Mouse (Mus musculus): ENCODE data around the gene Osm.

The Osm gene
- long read RNA-seq, experiment 1 = 0 reads
- long read RNA-seq, experiment 2 = 0 reads

DNA sequence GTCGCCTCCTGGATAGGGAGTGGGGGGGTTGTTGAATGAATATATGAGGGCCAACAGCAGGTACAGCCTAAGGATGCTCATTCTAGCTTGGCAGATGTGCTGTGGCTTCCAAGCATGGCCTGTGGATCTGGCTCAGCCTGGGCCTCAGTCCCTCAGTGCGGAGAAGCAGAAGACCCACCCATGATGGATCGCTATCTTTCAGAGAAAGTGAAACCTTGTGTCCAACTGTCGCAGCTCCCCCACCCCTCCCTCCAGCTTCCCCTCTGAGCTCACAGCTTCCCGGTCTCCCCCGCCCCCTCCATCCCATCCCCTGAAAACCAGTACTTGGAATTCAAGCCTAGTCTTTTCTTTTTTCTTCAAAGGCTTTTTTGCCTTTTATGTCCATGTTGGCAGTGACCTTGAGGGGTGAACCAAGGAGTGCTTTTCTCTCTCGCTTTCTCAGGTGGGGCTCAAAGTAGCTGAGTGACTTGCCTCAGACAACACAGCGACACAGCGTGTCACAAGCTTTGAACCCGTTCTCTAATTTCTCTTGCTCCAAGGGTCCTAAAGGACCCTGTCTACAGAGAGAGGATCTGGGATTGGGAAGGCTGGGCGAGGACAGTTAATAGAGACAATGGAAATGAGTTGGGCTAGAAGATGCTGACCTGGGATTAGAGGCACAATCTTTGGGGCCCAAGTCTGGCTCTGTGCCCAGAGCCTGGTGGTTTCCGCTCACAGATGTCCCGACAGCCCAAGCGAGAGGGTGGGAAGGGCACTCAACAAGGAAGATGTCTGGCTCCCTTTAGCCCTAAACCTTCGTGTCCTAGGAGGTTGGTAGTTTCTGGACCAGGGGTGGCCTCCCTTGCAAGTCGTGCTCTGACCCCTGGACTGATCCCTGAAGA, at the start of gene Osm:
TSS of gene Osm (plus strand) at position 756 of the 881 bp plus-strand sequence.
- intact Hi-C loops (cut with DNase I) = no loop called here

GRCm38 (mm10) chr11:4186486-4187317, 49.5 kb upstream of the Osm start, which contains the start of gene Tbc1d10a:
Gene Tbc1d10a (plus strand): TSS chr11:4186789.
- intact Hi-C loops (cut with DNase I) = loop anchor here (1.0 kb wide), 1 partner anchor 30 kb away; no protein-coding TSS in a partner anchor

DNA sequence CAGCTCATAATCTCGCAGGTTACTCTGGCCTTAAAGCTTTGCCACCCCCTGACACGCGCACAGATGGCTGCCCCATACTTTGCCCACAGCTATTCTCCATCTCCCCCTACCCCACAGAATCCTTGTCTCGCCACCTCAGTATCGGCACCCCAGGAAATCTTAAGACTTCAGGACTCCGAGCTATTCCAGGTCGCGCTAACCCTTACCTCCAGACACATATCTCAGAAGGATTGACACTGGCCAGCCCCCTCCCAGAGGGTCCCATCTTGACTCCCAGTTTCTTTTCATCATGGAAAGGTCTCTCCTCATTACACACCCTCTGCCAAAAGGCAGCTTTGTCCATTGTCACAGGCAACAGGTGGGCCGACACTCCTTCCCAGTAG, 48.9 kb upstream of the Osm start:
- intact Hi-C loops (cut with DNase I) = loop anchor here (1.0 kb wide), 1 partner anchor 29 kb away; no protein-coding TSS in a partner anchor

DNA sequence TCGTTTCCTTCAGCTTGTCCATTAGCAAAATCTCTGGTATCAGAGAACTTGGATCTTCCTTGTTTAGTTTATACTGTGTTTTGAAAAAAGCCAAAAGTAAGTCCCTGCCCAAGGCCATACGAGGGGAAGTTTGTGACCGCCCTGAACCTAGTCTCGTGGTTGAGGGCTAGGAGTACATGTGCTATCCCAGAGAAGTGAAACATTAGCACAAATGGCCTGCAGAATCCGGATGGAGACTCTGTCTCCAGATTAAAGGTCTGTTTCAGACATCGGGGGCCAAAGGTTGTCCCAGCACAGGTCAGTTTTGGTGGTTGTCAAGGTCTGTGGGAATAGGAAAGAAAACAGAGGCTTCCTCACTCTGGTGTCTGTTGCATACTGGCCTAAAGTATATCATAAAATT, 47.0 kb upstream of the Osm start:
- intact Hi-C loops (cut with DNase I) = no loop called here

DNA sequence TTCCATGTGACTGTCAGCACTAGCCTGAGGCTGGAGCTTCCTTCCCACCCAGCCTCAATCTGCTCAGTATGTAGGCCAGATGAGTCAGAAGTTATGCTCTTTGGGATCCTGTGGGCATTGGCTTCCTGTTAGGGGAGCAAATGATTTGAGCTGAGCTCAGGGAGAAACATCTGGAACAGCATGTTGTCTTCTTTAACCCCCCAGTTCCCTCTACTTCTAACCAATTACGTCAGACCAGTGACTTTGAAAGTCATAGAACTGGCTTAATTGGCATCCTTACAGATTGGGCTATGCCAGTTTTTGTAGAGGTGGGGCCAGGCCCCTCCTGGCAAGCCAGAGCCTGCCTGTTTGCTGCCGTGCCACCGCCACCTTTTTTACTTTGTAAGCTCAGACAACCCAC, 45.5 kb upstream of the Osm start:
- intact Hi-C loops (cut with DNase I) = no loop called here

DNA sequence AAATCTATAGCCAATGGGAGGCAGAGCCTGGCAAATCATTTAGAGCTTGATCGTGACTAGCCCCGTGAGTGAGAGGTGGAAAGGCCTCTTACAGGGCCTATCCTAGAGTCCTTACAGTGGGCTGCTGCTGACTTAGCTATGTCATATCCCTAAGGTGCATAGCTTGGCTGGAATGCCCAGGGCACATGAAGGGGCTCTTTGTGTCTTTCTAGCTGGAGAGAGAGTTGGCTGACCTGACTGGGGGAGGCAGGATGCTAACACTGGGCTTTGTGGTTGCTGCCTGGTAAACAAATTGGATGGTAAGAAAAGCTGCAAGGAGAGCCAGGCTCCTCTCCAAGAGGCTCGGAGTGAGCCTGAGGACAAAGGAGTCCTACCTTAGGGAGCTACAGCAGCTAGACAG, 43.5 kb upstream of the Osm start:
- intact Hi-C loops (cut with DNase I) = no loop called here

DNA sequence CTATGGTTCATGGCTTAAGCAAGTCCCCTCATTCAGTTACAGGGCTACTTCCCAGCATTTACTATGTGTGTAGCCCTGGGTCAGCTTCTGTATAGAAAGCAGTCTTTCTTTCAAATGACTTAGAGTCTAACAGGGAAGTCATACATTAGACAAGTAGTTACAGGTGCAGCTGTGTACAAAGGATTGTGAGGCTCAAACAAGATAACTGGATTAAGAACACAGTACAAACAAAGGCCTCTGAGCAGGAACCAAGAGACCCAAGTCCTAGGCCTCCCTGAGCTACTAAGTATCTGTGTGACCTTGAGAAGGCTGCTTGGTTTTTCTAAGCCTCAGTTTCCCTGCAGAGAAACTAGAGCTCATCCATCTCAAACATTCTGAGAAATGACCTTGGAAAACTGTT, 42.8 kb upstream of the Osm start:
- intact Hi-C loops (cut with DNase I) = no loop called here

- intact Hi-C loops (cut with DNase I) = no loop called here
These were observed 40.6 kb upstream of the Osm start for GRCm38 (mm10) chr11:4195597-4196031.

DNA sequence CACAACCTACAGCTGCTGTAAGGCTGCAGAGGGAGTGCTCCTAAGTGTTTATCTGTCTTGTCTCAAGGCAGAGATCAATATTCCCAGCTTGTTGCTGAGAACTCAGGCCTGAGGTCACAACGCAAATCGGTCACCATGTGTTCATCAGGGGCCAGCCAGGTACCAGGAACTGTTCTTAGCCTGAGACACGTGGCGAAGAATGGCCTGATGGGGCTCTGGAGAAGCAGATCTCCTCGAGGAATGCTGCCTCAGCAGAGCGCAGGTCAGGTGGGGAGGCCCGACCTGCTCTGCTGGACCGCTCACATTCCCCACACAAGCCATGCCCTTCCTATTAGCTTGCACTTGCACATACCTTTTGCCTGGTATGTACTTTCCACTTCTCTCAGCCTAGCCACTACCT, 39.6 kb upstream of the Osm start:
- intact Hi-C loops (cut with DNase I) = no loop called here

DNA sequence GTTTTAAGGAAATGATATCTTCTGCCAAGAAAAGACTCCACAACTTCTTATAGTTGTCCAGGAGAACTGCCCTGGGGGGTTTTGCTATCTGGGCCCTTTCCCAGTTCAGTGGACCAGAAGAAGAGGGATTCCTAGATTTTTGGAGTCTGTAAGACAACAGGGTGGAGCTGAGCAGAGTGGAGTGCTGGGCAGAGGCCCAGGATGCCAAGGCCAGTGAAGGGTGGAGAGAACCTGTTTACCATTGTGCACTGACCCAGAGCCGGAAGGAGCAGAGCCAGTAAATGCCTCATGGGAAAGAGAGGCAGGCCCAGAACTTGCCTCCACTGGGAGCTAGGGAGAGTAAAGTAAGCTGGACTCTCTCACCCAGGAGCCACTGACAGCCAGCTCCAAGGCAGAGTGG, 38.5 kb upstream of the Osm start:
- intact Hi-C loops (cut with DNase I) = no loop called here

DNA sequence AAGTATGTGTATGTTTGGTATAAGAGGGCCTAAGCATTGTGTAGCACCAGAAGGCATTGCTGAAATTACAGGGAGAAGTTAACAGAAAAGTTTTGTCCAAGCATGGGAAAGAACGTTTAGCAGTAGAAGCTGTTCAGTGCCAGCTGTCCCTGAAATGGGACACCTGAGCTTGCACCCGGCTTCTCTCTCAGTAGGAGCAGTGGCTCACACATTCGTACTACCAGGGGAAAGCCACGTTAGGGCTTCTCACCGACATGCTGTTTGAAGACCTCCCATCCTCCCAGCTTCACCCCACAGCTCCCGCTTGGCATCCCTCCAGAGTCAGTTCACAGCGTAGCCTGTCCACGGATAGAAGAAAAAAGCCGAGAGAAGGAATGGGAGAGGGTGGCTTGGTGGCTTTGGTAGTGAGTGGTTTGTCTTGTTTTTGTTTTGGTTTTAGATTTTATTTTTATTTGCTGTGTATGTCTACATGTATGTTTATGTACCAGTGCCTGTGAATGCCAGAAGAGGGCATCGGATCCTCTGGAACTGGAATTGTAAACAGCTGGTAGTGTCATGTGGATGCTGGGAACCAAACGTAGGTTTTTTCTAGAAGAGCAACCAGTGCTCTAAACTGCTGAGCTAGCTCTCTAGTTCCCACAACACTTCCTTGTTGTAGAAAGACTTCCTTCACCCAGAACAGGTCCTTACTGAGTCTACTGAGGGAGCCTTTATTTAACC, 34.1 kb upstream of the Osm start:
- intact Hi-C loops (cut with DNase I) = no loop called here

GRCm38 (mm10) chr11:4202995-4203704, 33.1 kb upstream of the Osm start:
- intact Hi-C loops (cut with DNase I) = no loop called here

DNA sequence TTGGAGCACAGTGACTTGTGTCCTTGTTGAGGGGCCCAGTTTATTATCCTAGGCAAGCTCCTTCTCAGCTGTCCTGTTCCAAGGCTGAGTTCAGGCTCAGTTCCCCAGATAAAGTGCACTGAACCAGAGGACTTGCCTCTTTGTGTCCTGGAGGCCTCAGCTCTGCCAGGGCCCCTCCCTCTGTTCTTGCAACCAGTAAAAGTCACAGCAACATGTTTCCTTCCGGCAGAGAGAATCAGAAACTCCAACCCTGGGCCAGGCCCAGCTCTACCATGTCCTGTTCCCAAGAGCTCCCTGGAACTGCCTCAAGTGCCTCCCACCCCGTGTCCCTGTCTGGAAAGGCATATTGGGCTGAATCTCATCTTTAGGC, 32.5 kb upstream of the Osm start:
- intact Hi-C loops (cut with DNase I) = no loop called here

- intact Hi-C loops (cut with DNase I) = no loop called here
These were observed 31.0 kb upstream of the Osm start for GRCm38 (mm10) chr11:4205097-4205655.

- intact Hi-C loops (cut with DNase I) = no loop called here
These were observed 30.3 kb upstream of the Osm start for GRCm38 (mm10) chr11:4205951-4206350.

DNA sequence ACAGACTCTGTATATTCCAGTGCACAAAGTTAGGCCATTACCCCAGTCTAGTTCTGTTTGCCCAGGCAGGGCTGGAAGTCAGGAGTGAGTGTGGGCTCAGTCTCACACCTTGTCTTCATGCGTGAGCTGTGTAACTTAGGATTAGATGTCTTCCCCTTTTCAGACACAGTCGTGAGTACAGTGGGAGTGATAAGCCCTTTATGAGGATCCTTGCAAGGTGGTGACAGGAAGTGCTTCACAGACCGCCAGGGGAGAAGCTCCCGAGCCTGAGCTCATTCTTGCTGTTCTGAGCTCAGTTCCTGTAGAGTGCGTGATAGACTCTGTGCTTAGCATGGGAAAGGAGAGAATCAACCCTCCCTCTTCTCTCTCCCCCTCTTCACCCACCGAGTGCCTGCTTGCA, 29.7 kb upstream of the Osm start:
- intact Hi-C loops (cut with DNase I) = no loop called here

DNA sequence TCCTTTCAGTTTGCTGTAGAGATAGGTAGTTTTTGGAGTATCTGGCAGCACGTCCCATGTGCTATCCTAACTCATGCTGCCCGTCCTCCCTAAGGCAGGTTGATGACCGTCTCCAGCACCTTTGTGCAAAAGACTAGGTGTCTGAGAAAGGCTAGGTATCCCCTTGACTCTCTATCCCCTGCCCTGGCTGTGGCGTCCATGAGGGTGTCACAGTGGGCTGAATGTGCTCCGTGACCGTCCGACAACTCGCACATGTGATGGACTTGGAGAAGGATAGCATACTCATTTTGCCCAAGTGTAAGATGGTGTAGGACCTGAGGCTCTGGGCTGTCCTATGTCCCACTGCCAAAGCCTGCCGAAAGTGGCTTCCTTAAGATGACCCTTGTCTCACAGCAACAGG, 28.6 kb upstream of the Osm start:
- intact Hi-C loops (cut with DNase I) = no loop called here

DNA sequence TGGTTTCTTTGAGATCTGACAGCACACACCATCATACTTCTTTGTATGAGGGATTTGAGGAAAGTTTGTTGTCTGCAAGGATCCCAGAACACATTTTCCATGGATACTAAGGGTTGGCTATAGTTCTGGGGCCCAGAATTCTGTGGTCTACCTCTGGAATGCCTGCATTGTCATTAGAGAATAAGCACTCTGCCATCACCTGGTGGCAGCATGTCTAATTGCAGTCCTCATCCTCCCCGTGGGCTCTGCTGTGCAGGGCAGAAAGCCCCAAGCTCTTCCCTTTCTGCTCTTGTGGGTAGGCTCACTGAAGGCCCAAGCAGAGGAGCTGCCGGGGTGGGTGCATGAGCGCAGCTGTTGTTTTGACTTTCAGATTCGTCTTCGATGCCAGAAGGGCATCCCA, 26.7 kb upstream of the Osm start:
- intact Hi-C loops (cut with DNase I) = no loop called here

DNA sequence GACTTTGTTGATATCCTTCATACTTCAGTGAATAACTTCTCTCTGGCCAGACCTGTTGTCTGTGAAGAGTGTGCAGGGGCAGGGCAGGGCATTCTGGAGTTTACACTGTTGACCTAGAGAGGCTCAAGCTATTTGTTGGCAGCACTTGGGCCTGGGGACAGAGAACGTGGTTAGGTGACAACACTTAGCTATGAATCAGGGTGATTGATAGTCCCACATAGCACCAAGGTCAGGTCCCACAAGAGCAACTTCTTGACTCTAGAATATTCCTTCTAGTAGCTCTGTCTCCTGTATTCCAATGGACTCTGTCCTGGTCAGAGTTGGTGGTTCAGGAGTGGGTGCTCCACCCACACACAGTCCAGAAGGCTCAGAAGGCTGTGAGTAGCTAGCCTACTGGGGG, 25.4 kb upstream of the Osm start:
- intact Hi-C loops (cut with DNase I) = loop anchor here (10.0 kb wide), 1 partner anchor 46 kb away; the partner anchor contains the start of genes Ccdc157 and Sf3a1

DNA sequence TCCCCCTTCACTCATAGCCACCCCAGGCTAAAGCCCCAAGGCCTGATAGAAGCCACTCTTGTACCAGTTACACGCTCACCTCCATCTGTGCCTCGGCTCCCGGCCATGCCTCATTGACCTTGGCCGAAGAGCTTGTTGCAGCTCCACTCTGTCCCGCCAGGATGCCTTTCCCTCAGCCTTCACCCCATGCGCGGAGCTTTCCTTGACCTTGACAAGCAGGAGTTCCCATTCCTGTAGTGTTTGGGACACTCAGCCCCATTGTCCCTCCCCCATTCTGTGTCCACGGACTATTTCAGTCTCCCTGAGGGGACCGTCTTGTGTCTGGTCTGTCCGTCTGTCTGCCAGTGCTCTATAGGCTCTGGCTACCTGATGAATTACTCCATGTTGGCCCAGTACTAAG, 23.1 kb upstream of the Osm start:
- intact Hi-C loops (cut with DNase I) = loop anchor here (10.0 kb wide), 1 partner anchor 48 kb away; the partner anchor contains the start of genes Ccdc157 and Sf3a1
